Mouse (Mus musculus) bone marrow, adult 2 months (tissue): ENCODE measurements around the gene Scand1.

Source experiments
- CTCF ChIP-seq: fragments of 200-500 bp; IDR thresholded peaks from 2 replicates; pipeline ENCODE4 v1.5.1; 2011; ENCODE audit warnings: low read length, control low read depth; ENCODE audit not compliant: control insufficient read depth, insufficient read depth
- POLR2A ChIP-seq: fragments of 200-500 bp; IDR thresholded peaks from 2 replicates; pipeline ENCODE4 v1.6.1; 2011; ENCODE audit warnings: low read depth, mild to moderate bottlenecking, control low read depth, low read length, borderline replicate concordance; ENCODE audit not compliant: control insufficient read depth

GRCm38 (mm10) chr2:156340078-156340477 lies 27.6 kb upstream of the Scand1 start:
- TF ChIP-seq CTCF (no peak), POLR2A (no peak)
